Mouse (Mus musculus) lung, adult 2 months (tissue): ENCODE measurements at regions not wholly inside any gene's neighbourhood (a gene's known extent, or its start where the extent isn't known, plus 50 kb on each side); places are given as distances from the start of the nearest gene placed in this dataset.

ENCODE experiments used
- CTCF ChIP-seq: fragments of 200-500 bp; IDR thresholded peaks from 2 replicates; pipeline ENCODE4 v1.5.1; 2011; ENCODE audit warnings: mild to moderate bottlenecking, low read length, control low read depth; ENCODE audit not compliant: insufficient read depth
- POLR2A ChIP-seq: fragments of 200-500 bp; IDR thresholded peaks from 2 replicates; pipeline ENCODE4 v1.6.1; 2011; ENCODE audit warnings: low read depth, mild to moderate bottlenecking, control low read depth, low read length, borderline replicate concordance; ENCODE audit errors: extremely low read depth

GRCm38 (mm10) chr5:116922059-116922671 lies 193.7 kb downstream of the Suds3 start:
- TF ChIP-seq CTCF (no peak), POLR2A (no peak)
